ENCODE assay signal across 24 mouse cellular contexts in the genomic region with DNA sequence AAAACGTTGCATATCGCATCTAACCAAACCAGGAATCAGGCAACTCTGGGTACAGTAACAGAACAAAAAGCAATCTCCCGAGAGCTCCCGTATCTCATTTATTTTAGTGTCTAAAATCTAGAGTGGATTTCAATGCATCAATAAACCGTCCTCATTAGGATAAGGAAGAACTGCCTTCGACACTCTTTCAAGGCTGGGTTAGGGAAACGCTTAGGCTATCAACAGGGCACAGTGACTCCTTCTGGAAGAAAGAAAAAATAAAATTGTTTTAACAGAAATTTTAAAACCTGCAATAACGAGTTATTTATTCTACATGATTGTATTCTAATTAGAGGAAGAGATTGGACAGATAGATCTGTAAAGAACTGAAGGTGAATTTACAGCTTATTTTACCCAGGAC.
DNase-seq lines count a peak whose midpoint lies in the region; ATAC-seq lines count a peak whose summit lies in the region.
"Had no signal": no experiment of that assay in that cellular context is flagged by ENCODE, and none has a peak within 500 bp of the region (broad histone marks: within the 10 kb centered on the region; RNA-seq: fewer than 3 reads in every experiment).

No protein-coding gene starts in this region.

- no peak for DNase-seq in hindbrain, embryonic 11.5 days (ENCODE audit: low spot score)
- no peak for DNase-seq in neural tube, embryonic 10.5 days (ENCODE audit: extremely low spot score, low spot score)
- no peak for DNase-seq in natural killer cell, adult 2 months (ENCODE audit: low spot score in 2 of 2)
- DNase-seq: adrenal gland, postnatal 36 days; cerebellum, adult 9-10 months; gastrocnemius, postnatal 14 days; heart, adult 18-20 months; heart, postnatal 14 days; kidney, adult 9 months; liver, postnatal 0 days; midbrain, embryonic 14.5 days; right cerebral cortex, postnatal 14 days; spleen, adult 18-20 months; thymus, postnatal 14 days had no signal

- H3K27me3 ChIP-seq in hindbrain, embryonic 13.5 days: 0 out of 2 replicates have a peak, but pooled peaks cover 3% of the 10 kb centered on the region
- H3K27me3 ChIP-seq in hindbrain, embryonic 11.5 days (ENCODE audit: control insufficient read depth, insufficient read depth, low read length): no peaks in the 10 kb centered on the region
- no peaks in the 10 kb centered on the region for H3K27me3 ChIP-seq in kidney, embryonic 16.5 days (ENCODE audit: insufficient read depth, low read length)
- H3K27me3 ChIP-seq in kidney, embryonic 14.5 days (ENCODE audit: control insufficient read depth, insufficient read depth, low read length): no peaks in the 10 kb centered on the region
- no peaks in the 10 kb centered on the region for H3K27me3 ChIP-seq in neural tube, embryonic 13.5 days

- no peak overlapping the region for H3K4me3 ChIP-seq in hindbrain, embryonic 13.5 days
- no peak overlapping the region for H3K4me3 ChIP-seq in hindbrain, embryonic 11.5 days (ENCODE audit: low read depth, low read length)
- H3K4me3 ChIP-seq in kidney, embryonic 16.5 days (ENCODE audit: low read length): no peak overlapping the region
- H3K4me3 ChIP-seq in kidney, embryonic 14.5 days (ENCODE audit: low read length): no peak overlapping the region
- H3K4me3 ChIP-seq in neural tube, embryonic 13.5 days: no peak overlapping the region
- H3K4me3 ChIP-seq: heart, embryonic 13.5 days; limb, embryonic 12.5 days; megakaryocyte, embryonic 14.5 days had no signal

- no peak overlapping the region for H3K9ac ChIP-seq in hindbrain, embryonic 13.5 days
- no peak overlapping the region for H3K9ac ChIP-seq in hindbrain, embryonic 11.5 days (ENCODE audit: low read depth, low read length)
- H3K9ac ChIP-seq in kidney, embryonic 16.5 days (replicated peaks; ENCODE audit: low read length): no peak overlapping the region
- no peak overlapping the region for H3K9ac ChIP-seq in kidney, embryonic 14.5 days (ENCODE audit: low read depth, low read length)
- peak overlapping the region; percentile 13; the same call in 1 of the 2 replicates for H3K9ac ChIP-seq in neural tube, embryonic 13.5 days
- H3K9ac ChIP-seq: heart, embryonic 13.5 days; limb, embryonic 12.5 days; liver, postnatal 0 days had no signal

- H3K4me2 ChIP-seq in hindbrain, embryonic 13.5 days: no peak overlapping the region
- H3K4me2 ChIP-seq in hindbrain, embryonic 11.5 days (replicated peaks; ENCODE audit: low read depth, low read length): no peak overlapping the region
- no peak overlapping the region for H3K4me2 ChIP-seq in kidney, embryonic 16.5 days (replicated peaks; ENCODE audit: low read depth, low read length)
- H3K4me2 ChIP-seq in kidney, embryonic 14.5 days (replicated peaks; ENCODE audit: low read depth, low read length): no peak overlapping the region
- H3K4me2 ChIP-seq in neural tube, embryonic 13.5 days: peak overlapping the region; percentile 26
- H3K4me2 ChIP-seq: heart, embryonic 13.5 days; limb, embryonic 12.5 days; liver, embryonic 11.5 days had no signal

- H3K36me3 ChIP-seq in hindbrain, embryonic 13.5 days: no peaks in the 10 kb centered on the region
- H3K36me3 ChIP-seq in hindbrain, embryonic 11.5 days (ENCODE audit: control insufficient read depth, insufficient read depth, low read length): no peaks in the 10 kb centered on the region
- no peaks in the 10 kb centered on the region for H3K36me3 ChIP-seq in kidney, embryonic 16.5 days (ENCODE audit: insufficient read depth, low read length)
- H3K36me3 ChIP-seq in kidney, embryonic 14.5 days (ENCODE audit: control insufficient read depth, insufficient read depth, low read length): no peaks in the 10 kb centered on the region
- no peaks in the 10 kb centered on the region for H3K36me3 ChIP-seq in neural tube, embryonic 13.5 days
- H3K36me3 ChIP-seq: heart, embryonic 13.5 days; limb, embryonic 12.5 days had no signal

- no peak for ATAC-seq in hindbrain, embryonic 13.5 days (ENCODE audit: low FRiP score)
- no peak for ATAC-seq in hindbrain, embryonic 11.5 days (ENCODE audit: low FRiP score)
- no peak for ATAC-seq in kidney, embryonic 16.5 days (ENCODE audit: low FRiP score, low TSS enrichment)
- no peak for ATAC-seq in kidney, embryonic 14.5 days (ENCODE audit: low FRiP score, low TSS enrichment)
- ATAC-seq in neural tube, embryonic 13.5 days (ENCODE audit: low read depth): no peak
- ATAC-seq: CD4-positive, CD25-positive, alpha-beta regulatory T cell, adult 4 months; forebrain, embryonic 14.5 days; liver, postnatal 0 days had no signal

- no peaks in the 10 kb centered on the region for H3K9me3 ChIP-seq in hindbrain, embryonic 13.5 days
- H3K9me3 ChIP-seq in hindbrain, embryonic 11.5 days (ENCODE audit: control insufficient read depth, low read length): no peaks in the 10 kb centered on the region
- no peaks in the 10 kb centered on the region for H3K9me3 ChIP-seq in kidney, embryonic 16.5 days (ENCODE audit: low read length)
- no peaks in the 10 kb centered on the region for H3K9me3 ChIP-seq in kidney, embryonic 14.5 days (ENCODE audit: control insufficient read depth, low read length)
- H3K9me3 ChIP-seq in neural tube, embryonic 13.5 days: no peaks in the 10 kb centered on the region
- H3K9me3 ChIP-seq: heart, embryonic 13.5 days; limb, embryonic 12.5 days had no signal

- H3K4me1 ChIP-seq in hindbrain, embryonic 13.5 days (replicated peaks): peaks cover 6% of the 10 kb centered on the region; the same call in 1 of the 2 replicates
- H3K4me1 ChIP-seq in hindbrain, embryonic 11.5 days (replicated peaks; ENCODE audit: control insufficient read depth, insufficient read depth, low read length): no peaks in the 10 kb centered on the region
- peaks cover 50% of the 10 kb centered on the region for H3K4me1 ChIP-seq in kidney, embryonic 16.5 days (ENCODE audit: insufficient read depth, low read length)
- H3K4me1 ChIP-seq in kidney, embryonic 14.5 days (ENCODE audit: control insufficient read depth, insufficient read depth, low read length): peaks cover 3% of the 10 kb centered on the region; the same call in 1 of the 2 replicates
- peaks cover 32% of the 10 kb centered on the region for H3K4me1 ChIP-seq in neural tube, embryonic 13.5 days (replicated peaks)
- H3K4me1 ChIP-seq: heart, embryonic 13.5 days; limb, embryonic 12.5 days; megakaryocyte, embryonic 14.5 days had no signal

- 64% methylated on average over 8 of the region's 8 CpGs for WGBS in hindbrain, embryonic 13.5 days
- WGBS in hindbrain, embryonic 11.5 days: 77% methylated on average over 8 of the region's 8 CpGs
- 39% methylated on average over 8 of the region's 8 CpGs for WGBS in kidney, embryonic 16.5 days
- WGBS in kidney, embryonic 14.5 days: 50% methylated on average over 8 of the region's 8 CpGs
- 55% methylated on average over 8 of the region's 8 CpGs for WGBS in neural tube, embryonic 13.5 days

- H3K27ac ChIP-seq in hindbrain, embryonic 13.5 days: peak overlapping the region; percentile 61; the same call in 1 of the 2 replicates
- no peak overlapping the region for H3K27ac ChIP-seq in hindbrain, embryonic 11.5 days (ENCODE audit: low read depth, low read length)
- peak overlapping the region; percentile 41 for H3K27ac ChIP-seq in kidney, embryonic 16.5 days (ENCODE audit: low read length)
- H3K27ac ChIP-seq in kidney, embryonic 14.5 days (ENCODE audit: low read depth, low read length): no peak overlapping the region
- H3K27ac ChIP-seq in neural tube, embryonic 13.5 days (replicated peaks): peak overlapping the region; percentile 49
- H3K27ac ChIP-seq: heart, embryonic 13.5 days; limb, embryonic 12.5 days had no signal

Comparison
In these comparisons a context has a peak if more than half of its experiments do, and no peak if none do; other contexts are left out.
1. H3K27ac ChIP-seq: peak in hindbrain, embryonic 13.5 days (single experiment), kidney, embryonic 16.5 days (single experiment) and neural tube, embryonic 13.5 days (single experiment); none in hindbrain, embryonic 11.5 days (single experiment) and kidney, embryonic 14.5 days (single experiment).